Mouse (Mus musculus) intestine, embryonic 16.5 days (tissue): ENCODE results near the gene Prkg1. TPM values are rescaled to one million over a fixed set of nuclear protein-coding genes. Genes with fewer than 3 reads are reported as not detected.

ENCODE experiments used
- ATAC-seq: fragments of 200-750 bp; cut with Nextera tagmentation; 2 replicates; pipeline ENCODE4 v1.8.0; 2017; ENCODE audit warnings: moderate TSS enrichment, moderate library complexity
- H3K27ac ChIP-seq: fragments of 300-500 bp; sonication (generic); 2 replicates; pipeline ENCODE4 v1.5.1; 2014; ENCODE audit warnings: mild to moderate bottlenecking, low read length
- H3K27me3 ChIP-seq: fragments of 300-500 bp; sonication (generic); replicated peaks from 2 replicates; pipeline ENCODE4 v1.6.1; 2014; ENCODE audit warnings: low read length, control low read depth, mixed read lengths; ENCODE audit not compliant: control insufficient read depth, insufficient read depth
- H3K36me3 ChIP-seq: fragments of 300-500 bp; sonication (generic); 2 replicates; pipeline ENCODE4 v1.6.1; 2014; ENCODE audit warnings: low read length, control low read depth; ENCODE audit not compliant: control insufficient read depth, insufficient read depth
- H3K4me1 ChIP-seq: fragments of 300-500 bp; sonication (generic); 2 replicates; pipeline ENCODE4 v1.6.1; 2014; ENCODE audit warnings: low read length, control low read depth, mixed read lengths; ENCODE audit not compliant: control insufficient read depth, insufficient read depth
- H3K4me2 ChIP-seq: fragments of 300-500 bp; sonication (generic); 2 replicates; pipeline ENCODE4 v1.6.1; 2014; ENCODE audit warnings: low read depth, low read length, control low read depth
- H3K4me3 ChIP-seq: fragments of 300-500 bp; sonication (generic); 2 replicates; pipeline ENCODE4 v1.5.1; 2014; ENCODE audit warnings: mild to moderate bottlenecking, low read length
- H3K9ac ChIP-seq: fragments of 300-500 bp; sonication (generic); 2 replicates; pipeline ENCODE4 v1.6.1; 2014; ENCODE audit warnings: low read depth, low read length
- H3K9me3 ChIP-seq: fragments of 300-500 bp; sonication (generic); 2 replicates; pipeline ENCODE4 v1.6.1; 2016; ENCODE audit warnings: low read length, control low read depth; ENCODE audit not compliant: control insufficient read depth
- WGBS: fragments of 180-500 bp; shearing (Covaris S2); extraction: QIAGEN DNeasy Blood & Tissue Kit; methylation state at CpG from one replicate; pipeline ENCODE4 v1.1.7; 2014; 5-methylcytosine and 5-hydroxymethylcytosine counted together
- polyA plus RNA-seq: library from polyadenylated mRNA; unstranded; fragments of >200 nt; fragmentation: Nextera tagmentation; extraction: Ambion mirVana; gene quantifications from 2 replicates; pipeline ENCODE4 v1.2.1, GENCODE M21; 2015

Gene Prkg1
- polyA plus RNA-seq, 1 experiment from 2014 or later, result 6.6 TPM

GRCm38 (mm10) chr19:30889851-30890250 lies 875.0 kb downstream of the Prkg1 start:
- H3K4me2 ChIP-seq, result no peak overlapping the region
- H3K27me3 ChIP-seq, result no peaks in the 10 kb centered on the region
- no peak overlapping the region for H3K9ac ChIP-seq
- WGBS, result 72% methylated on average over 3 of the region's 3 CpGs
- no peak for ATAC-seq
- H3K36me3 ChIP-seq, result no peaks in the 10 kb centered on the region
- no peaks in the 10 kb centered on the region; the same call in 1 of the 2 replicates for H3K4me1 ChIP-seq
- no peak overlapping the region for H3K4me3 ChIP-seq
- no peaks in the 10 kb centered on the region for H3K9me3 ChIP-seq
- no peak overlapping the region for H3K27ac ChIP-seq

- Histone ChIP-seq H3K36me3 (no peaks in the 10 kb centered on the region), H3K9ac (no peak overlapping the region), H3K4me1 (no peaks in the 10 kb centered on the region), H3K27ac (no peak overlapping the region), H3K9me3 (no peaks in the 10 kb centered on the region), H3K27me3 (no peaks in the 10 kb centered on the region), H3K4me2 (no peak overlapping the region), H3K4me3 (no peak overlapping the region)
- no peak for ATAC-seq
- WGBS, result 69% methylated on average over 4 of the region's 4 CpGs
Observed at GRCm38 (mm10) chr19:30861441-30861840, 903.4 kb downstream of the Prkg1 start.

- Histone ChIP-seq H3K4me3 (no peak overlapping the region), H3K36me3 (no peaks in the 10 kb centered on the region), H3K27ac (no peak overlapping the region), H3K9ac (no peak overlapping the region), H3K4me2 (no peak overlapping the region), H3K27me3 (no peaks in the 10 kb centered on the region), H3K4me1 (no peaks in the 10 kb centered on the region), H3K9me3 (no peaks in the 10 kb centered on the region)
- 89% methylated on average over 4 of the region's 4 CpGs for WGBS
- ATAC-seq, result no peak
Observed at GRCm38 (mm10) chr19:30851023-30851422, 913.8 kb downstream of the Prkg1 start.

- no peaks in the 10 kb centered on the region for H3K36me3 ChIP-seq
- H3K4me1 ChIP-seq, result no peaks in the 10 kb centered on the region
- ATAC-seq, result no peak
- no peak overlapping the region for H3K9ac ChIP-seq
- no peak overlapping the region for H3K4me3 ChIP-seq
- no peak overlapping the region for H3K4me2 ChIP-seq
- WGBS, result 47% methylated on average over 4 of the region's 4 CpGs
- H3K9me3 ChIP-seq, result no peaks in the 10 kb centered on the region
- H3K27me3 ChIP-seq, result no peaks in the 10 kb centered on the region
- no peak overlapping the region for H3K27ac ChIP-seq
Observed at GRCm38 (mm10) chr19:30844916-30845315, 919.9 kb downstream of the Prkg1 start.

GRCm38 (mm10) chr19:30843637-30844036 lies 921.2 kb downstream of the Prkg1 start:
- no peak for ATAC-seq
- no peaks in the 10 kb centered on the region for H3K27me3 ChIP-seq
- WGBS, result 83% methylated on average over 4 of the region's 4 CpGs

GRCm38 (mm10) chr19:30843052-30843564 lies 921.7 kb downstream of the Prkg1 start:
- 7% methylated on average over 4 of the region's 4 CpGs for WGBS
- ATAC-seq, result peak; percentile 88
- Histone ChIP-seq H3K4me1 (no peaks in the 10 kb centered on the region), H3K36me3 (no peaks in the 10 kb centered on the region), H3K9ac (no peak overlapping the region), H3K9me3 (no peaks in the 10 kb centered on the region), H3K4me3 (no peak overlapping the region), H3K27ac (no peak overlapping the region), H3K4me2 (no peak overlapping the region), H3K27me3 (no peaks in the 10 kb centered on the region)

More at GRCm38 (mm10) chr19:30843637-30844036, 921.2 kb downstream of the Prkg1 start:
- Histone ChIP-seq H3K4me2 (no peak overlapping the region), H3K9me3 (no peaks in the 10 kb centered on the region), H3K4me1 (no peaks in the 10 kb centered on the region), H3K27ac (no peak overlapping the region), H3K4me3 (no peak overlapping the region), H3K9ac (no peak overlapping the region), H3K36me3 (no peaks in the 10 kb centered on the region)

- no peak overlapping the region for H3K4me2 ChIP-seq
- H3K4me3 ChIP-seq, result no peak overlapping the region
- no peaks in the 10 kb centered on the region for H3K4me1 ChIP-seq
- H3K27me3 ChIP-seq, result no peaks in the 10 kb centered on the region
- 25% methylated on average over 1 of the region's 1 CpGs for WGBS
- no peak overlapping the region for H3K27ac ChIP-seq
- no peaks in the 10 kb centered on the region for H3K9me3 ChIP-seq
- ATAC-seq, result peak; percentile 33; the same call in 1 of the 2 replicates
- no peak overlapping the region for H3K9ac ChIP-seq
- H3K36me3 ChIP-seq, result no peaks in the 10 kb centered on the region
Observed at GRCm38 (mm10) chr19:30842640-30843039, 922.2 kb downstream of the Prkg1 start.

- Histone ChIP-seq H3K27me3 (no peaks in the 10 kb centered on the region), H3K4me2 (no peak overlapping the region), H3K4me1 (no peaks in the 10 kb centered on the region), H3K9me3 (no peaks in the 10 kb centered on the region), H3K36me3 (no peaks in the 10 kb centered on the region), H3K4me3 (no peak overlapping the region), H3K9ac (no peak overlapping the region), H3K27ac (no peak overlapping the region)
- ATAC-seq, result no peak
- WGBS, result 32% methylated on average over 1 of the region's 1 CpGs
Observed at GRCm38 (mm10) chr19:30833045-30833651, 931.7 kb downstream of the Prkg1 start.

GRCm38 (mm10) chr19:30829231-30829775 lies 935.5 kb downstream of the Prkg1 start:
- WGBS, result 91% methylated on average over 7 of the region's 7 CpGs
- no peak overlapping the region for H3K4me3 ChIP-seq
- H3K27ac ChIP-seq, result no peak overlapping the region
- no peaks in the 10 kb centered on the region for H3K27me3 ChIP-seq
- no peak for ATAC-seq
- H3K9ac ChIP-seq, result no peak overlapping the region
- no peaks in the 10 kb centered on the region for H3K36me3 ChIP-seq
- no peaks in the 10 kb centered on the region for H3K4me1 ChIP-seq
- H3K4me2 ChIP-seq, result no peak overlapping the region
- H3K9me3 ChIP-seq, result no peaks in the 10 kb centered on the region
